Mouse (Mus musculus) myocyte (in vitro differentiated cells): ENCODE results near the gene Stam2.

ENCODE experiments used
- E2F4 ChIP-seq: IDR thresholded peaks from one replicate; pipeline ENCODE4 v1.6.1; 2011; ENCODE audit warnings: mild to moderate bottlenecking, control low read depth, moderate library complexity; ENCODE audit not compliant: insufficient read depth
- MAX ChIP-seq: IDR thresholded peaks from one replicate; pipeline ENCODE4 v1.6.1; 2011; ENCODE audit warnings: low read depth, mild to moderate bottlenecking, control low read depth
- MYOD1 ChIP-seq, 3 experiments: IDR thresholded peaks; one replicate each; pipeline ENCODE4 v1.6.1; 2011; ENCODE audit warnings: control low read depth in 2 of 3, low read depth in 2 of 3, mild to moderate bottlenecking in 2 of 3, moderate library complexity in 1 of 3; ENCODE audit not compliant: insufficient read length in 2 of 3, control insufficient read depth in 1 of 3
- POLR2A ChIP-seq: IDR thresholded peaks from one replicate; pipeline ENCODE4 v1.6.1; 2011; ENCODE audit warnings: low read depth, mild to moderate bottlenecking, control low read depth, moderate library complexity; ENCODE audit not compliant: insufficient read length
- POLR2AphosphoS2 ChIP-seq: IDR thresholded peaks from one replicate; pipeline ENCODE4 v1.6.1; 2011; ENCODE audit warnings: low read depth, control low read depth; ENCODE audit not compliant: insufficient read length
- REST ChIP-seq: IDR thresholded peaks from one replicate; pipeline ENCODE4 v1.6.1; 2011; ENCODE audit warnings: mild to moderate bottlenecking, control low read depth, moderate library complexity; ENCODE audit not compliant: insufficient read depth, insufficient read length
- TCF12 ChIP-seq: IDR thresholded peaks from one replicate; pipeline ENCODE4 v1.6.1; 2011; ENCODE audit warnings: mild to moderate bottlenecking, control low read depth; ENCODE audit not compliant: poor library complexity, insufficient read depth, severe bottlenecking
- TCF3 ChIP-seq: IDR thresholded peaks from one replicate; pipeline ENCODE4 v1.6.1; 2011; ENCODE audit warnings: low read depth, control low read depth; ENCODE audit not compliant: insufficient read length
- USF1 ChIP-seq: IDR thresholded peaks from one replicate; pipeline ENCODE4 v1.6.1; 2011; ENCODE audit warnings: low read depth, mild to moderate bottlenecking, control low read depth, moderate library complexity

DNA sequence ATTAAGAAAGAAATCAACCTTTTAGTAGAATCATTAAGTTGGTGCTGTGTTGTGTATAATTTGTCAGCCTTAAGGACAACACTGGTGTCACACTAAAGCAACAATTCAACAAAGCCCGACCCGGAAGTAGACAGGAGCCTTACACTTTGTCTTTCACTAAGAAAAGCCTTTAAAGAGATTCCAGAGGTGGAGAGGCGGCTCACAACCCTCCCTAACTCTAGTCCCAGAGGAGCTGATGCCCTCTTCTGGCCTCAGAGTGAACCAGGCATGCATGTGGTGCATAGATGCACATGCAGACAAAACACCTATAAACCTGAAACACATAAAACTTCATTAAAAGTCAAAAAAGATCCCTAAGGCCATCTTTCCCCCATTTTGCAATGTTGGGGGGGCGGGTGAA, 50.3 kb downstream of the Stam2 start:
- TF ChIP-seq TCF12 (no peak), TCF3 (no peak), POLR2A (no peak), POLR2AphosphoS2 (no peak), REST (no peak), MAX (no peak), USF1 (no peak), MYOD1 (IDR thresholded peaks at IDR 0.05; ENCODE audit: control insufficient read depth in 1 of 3, insufficient read length in 2 of 3, low read depth in 2 of 3) (no peak), E2F4 (no peak)
